Mouse (Mus musculus) thymus, adult 18-20 months (tissue): ENCODE measurements around the gene Atp5b.
A peak's percentile ranks its signal among the peaks of the same experiment; 100 is the strongest.
"Not testable (repeated sequence)": the region's sequence is repeated elsewhere in the genome, so short reads cannot be mapped to it uniquely, and the experiment has no call there.

Experiments used
- DNase-seq, 2 experiments: peaks; one replicate each; pipeline ENCODE4 v3.0.0; 2022; ENCODE audit warnings: mixed read lengths in 2 of 2

Atp5b gene

GRCm38 (mm10) chr10:128082880-128083421 lies at the start of gene Atp5b:
Gene Atp5b, plus strand, starts transcription at chr10:128083273.
- peak; percentile 89 to 96 for DNase-seq

- DNase-seq = no peak
These were observed 46.2 kb upstream of the Atp5b start for GRCm38 (mm10) chr10:128036746-128037425.

DNA sequence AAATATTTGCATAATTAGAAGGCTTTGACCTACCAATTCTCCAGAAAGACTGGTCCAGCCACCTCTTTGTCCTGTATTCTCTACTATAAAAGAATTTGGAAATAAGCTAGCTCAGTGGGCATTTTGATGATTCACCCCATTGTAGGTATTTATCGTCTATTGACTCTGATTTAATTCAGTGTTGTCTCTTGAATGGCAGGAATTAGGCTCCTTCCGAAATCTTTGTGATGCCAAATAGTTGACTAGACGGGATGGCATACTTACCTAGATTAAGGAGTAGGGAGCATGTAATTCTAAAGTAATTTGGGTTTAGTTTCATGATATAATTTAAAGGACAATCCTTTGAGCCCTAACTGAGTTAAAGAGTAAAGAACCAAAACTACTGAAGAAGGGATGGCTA lies 45.2 kb upstream of the Atp5b start:
- no peak for DNase-seq

DNA sequence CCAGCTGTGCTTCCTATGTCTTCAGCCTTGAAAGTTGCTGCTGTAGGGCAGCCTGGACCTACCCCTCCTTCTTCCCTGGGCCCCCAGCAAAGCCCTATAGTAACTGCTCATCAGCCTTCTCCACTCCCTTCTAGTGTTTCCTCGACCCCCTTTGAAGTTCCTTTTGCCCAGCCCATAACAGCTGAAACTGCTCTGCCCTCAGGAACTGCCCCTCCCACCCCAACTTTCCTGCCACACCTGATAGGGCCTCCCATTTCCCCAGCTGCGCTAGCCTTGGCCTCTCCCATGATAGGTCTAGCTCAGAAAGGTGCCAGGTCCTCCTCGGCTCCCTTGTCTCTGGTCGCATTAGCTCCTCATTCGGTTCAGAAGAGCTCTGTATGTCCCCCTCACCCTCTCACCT lies 43.9 kb upstream of the Atp5b start:
- DNase-seq = peak in 1 of 2 experiments; percentile 42

GRCm38 (mm10) chr10:128039858-128040257 lies 43.2 kb upstream of the Atp5b start:
- no peak for DNase-seq

GRCm38 (mm10) chr10:128040293-128040692 lies 42.8 kb upstream of the Atp5b start:
- no peak for DNase-seq

DNA sequence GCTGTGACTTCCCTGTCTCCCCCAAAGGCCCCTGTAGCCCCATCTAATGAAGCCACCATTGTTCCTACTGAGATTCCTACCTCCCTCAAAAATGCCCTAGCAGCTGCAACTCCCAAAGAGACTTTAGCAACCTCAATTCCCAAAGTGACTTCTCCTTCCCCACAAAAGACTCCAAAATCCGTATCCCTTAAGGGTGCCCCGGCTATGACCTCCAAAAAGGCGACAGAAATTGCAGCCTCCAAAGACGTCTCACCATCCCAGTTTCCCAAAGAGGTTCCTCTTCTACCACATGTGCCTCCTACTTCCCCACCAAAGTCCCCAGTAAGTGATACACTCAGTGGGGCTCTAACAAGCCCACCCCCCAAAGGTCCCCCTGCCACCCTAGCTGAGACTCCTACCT lies 41.4 kb upstream of the Atp5b start:
- no peak for DNase-seq

GRCm38 (mm10) chr10:128042466-128042865 lies 40.6 kb upstream of the Atp5b start:
- DNase-seq = no peak

- DNase-seq = no peak
These were observed 39.8 kb upstream of the Atp5b start for GRCm38 (mm10) chr10:128043041-128043835.

GRCm38 (mm10) chr10:128048157-128048556 lies 34.9 kb upstream of the Atp5b start:
- DNase-seq = no peak

DNA sequence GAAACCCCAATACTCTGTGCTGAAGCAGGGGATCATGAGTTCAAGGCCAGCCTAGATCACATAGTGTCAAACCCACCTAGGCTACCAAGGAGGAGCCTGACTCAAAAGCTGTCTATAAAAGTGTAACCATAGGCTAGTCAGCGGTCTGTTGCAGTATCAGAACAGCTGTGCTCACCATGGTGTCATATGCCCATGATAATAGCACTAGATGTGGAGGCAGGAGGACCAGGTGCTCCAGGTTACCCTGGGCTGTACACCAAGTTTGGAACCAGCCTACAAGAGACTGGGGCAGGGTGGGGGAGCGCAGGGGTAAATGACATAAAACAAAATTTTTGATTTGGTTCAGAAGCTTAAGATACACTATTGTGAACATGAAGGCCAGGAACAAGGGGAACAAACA lies 33.3 kb upstream of the Atp5b start:
- DNase-seq = no peak

DNA sequence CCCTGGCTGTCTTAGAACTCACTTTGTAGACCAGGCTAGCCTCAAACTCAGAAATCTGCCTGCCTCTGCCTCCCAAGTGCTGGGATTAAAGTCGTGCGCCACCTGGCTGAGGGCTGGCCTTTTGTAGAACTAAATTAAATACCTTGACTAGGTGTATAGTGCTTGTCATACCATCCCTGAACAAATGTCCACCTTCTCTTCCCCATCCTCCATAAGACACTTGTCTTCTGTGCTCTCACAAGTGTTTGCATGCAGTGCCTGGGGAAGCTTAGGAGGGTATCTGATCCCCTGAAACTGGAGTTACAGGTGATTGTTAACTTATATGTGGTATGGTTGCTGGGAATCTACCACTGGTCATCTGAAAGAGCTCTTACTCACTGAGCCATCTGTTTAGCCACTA lies 32.7 kb upstream of the Atp5b start:
- no peak for DNase-seq

GRCm38 (mm10) chr10:128051589-128051988 lies 31.5 kb upstream of the Atp5b start:
- no peak for DNase-seq

- not testable (repeated sequence) for DNase-seq
These were observed 30.9 kb upstream of the Atp5b start for GRCm38 (mm10) chr10:128052136-128052535.

DNA sequence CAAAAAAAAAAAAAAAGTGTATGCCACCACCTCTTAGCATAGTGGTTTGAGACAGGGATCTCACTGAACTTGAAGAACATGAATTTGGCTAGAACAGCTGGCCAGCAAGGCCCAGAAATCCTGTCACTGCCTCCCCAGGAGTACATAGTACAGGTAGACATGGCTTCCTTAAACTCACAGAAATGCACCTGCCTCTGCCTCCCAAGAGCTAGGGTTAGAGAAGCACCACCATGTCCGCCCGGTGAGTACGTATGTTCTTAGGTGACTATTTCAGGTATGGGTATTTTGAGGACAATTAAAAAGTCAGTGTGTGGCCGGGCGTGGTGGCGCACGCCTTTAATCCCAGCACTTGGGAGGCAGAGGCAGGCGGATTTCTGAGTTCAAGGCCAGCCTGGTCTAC lies 30.1 kb upstream of the Atp5b start:
- DNase-seq = no peak

DNA sequence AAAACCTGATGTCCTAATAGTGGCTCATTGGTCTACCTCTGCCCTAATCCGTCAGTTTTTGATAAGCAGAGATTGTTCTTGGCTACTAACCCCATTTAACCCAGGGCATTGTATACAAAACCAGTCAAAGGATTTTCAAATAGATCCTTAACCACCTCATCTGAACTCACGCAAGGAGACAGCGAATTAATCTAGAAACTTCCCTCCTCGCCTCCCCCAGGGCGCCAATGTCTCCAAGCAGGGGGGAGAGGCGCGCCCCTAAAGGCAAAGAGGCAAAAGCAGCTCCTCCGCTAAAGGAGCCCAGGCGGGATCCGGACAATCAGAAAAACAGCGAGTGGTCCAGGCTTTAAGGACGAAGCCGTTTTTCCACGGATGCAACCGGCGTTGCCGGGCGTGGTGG lies 24.9 kb upstream of the Atp5b start:
- DNase-seq = no peak

- peak; percentile 91 to 92 for DNase-seq
These were observed 24.4 kb upstream of the Atp5b start, which contains the start of gene Ptges3 for GRCm38 (mm10) chr10:128058601-128059151. Gene Ptges3, plus strand, starts transcription at chr10:128058954.

- peak; percentile 63 to 70 for DNase-seq
These were observed 23.7 kb upstream of the Atp5b start for GRCm38 (mm10) chr10:128059207-128059981.

DNA sequence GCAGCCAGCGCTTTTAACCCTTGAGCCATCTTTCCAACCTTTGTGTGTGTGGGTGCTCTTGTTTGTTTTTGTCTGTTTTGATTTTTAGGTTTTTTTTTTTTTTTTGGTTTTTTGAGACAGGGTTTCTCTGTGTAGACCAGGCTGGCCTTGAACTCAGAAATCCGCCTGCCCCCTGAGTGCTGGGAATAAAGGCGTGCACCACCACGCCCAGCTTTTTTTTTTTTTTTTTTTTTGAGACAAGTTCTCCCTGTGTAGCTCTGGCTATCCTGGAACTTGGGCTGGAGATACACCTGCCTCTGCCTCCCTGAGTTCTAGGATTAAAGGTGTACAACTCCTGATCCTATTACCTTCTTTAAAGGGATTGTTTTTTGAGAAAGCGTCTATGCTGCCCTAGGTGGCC lies 22.0 kb upstream of the Atp5b start:
- no peak for DNase-seq

DNA sequence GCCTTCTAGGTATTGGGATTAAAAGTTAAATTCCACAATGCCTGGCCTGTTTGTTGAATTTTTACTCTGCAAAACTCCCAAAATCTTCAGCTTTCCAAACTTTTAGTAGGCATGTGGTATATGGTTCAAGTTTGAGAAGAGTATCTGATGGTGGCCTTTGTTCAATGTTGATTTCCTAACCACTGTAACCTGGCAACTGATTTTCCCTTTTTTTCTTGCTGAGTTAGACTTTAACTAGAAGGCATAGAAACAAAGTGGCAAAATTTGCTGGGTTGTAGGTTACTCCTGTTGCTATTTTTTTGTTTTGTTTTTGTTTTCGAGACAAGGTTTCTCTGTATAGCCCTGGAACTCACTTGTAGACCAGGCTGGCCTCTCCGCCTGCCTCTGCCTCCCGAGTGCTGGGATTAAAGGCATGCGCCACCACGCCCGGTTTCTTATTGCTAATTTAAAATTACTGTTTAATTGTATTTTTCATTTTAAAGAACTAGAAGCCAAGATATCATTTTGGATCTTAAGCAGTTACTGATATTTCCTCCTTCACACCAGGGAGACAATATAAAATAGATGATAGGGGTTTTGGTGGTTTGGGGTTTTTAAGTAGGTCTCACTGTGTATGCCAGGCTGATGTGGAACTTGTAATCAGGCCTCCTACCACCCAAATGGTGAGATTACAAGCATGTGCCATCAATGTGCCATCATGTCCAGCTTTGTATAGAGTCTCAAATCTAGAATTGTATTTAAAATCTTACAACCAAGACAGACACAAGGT lies 20.7 kb upstream of the Atp5b start:
- no peak for DNase-seq

GRCm38 (mm10) chr10:128066072-128066471 lies 17.0 kb upstream of the Atp5b start:
- DNase-seq = no peak

DNA sequence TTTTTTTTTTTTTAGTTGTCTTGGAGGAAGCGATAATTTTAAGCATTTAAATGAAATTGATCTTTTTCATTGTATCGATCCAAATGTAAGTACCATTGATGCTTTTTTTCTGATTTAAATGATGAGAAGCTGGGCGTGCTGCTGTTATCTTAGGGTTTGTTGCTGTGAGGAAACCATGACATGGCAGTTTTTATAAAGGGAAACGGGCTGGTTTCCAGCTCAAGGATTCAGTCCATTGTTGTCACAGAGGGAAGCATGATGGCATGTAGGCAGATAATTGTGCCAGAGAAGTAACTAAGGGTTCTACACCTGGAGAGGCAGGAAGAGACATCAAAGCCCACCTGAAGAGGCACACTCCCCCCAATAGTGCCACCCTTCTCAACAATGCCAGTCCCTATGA lies 13.9 kb upstream of the Atp5b start:
- DNase-seq = no peak
